Mouse (Mus musculus) ES-Bruce4 (cell line): Measurements from ENCODE around the gene Med10.

Source experiments
- CTCF ChIP-seq: IDR thresholded peaks from one replicate; pipeline ENCODE4 v1.8.1; 2011; ENCODE audit warnings: low read depth, low read length
- EP300 ChIP-seq: IDR thresholded peaks from 2 replicates; pipeline ENCODE4 v1.6.1; 2011; ENCODE audit warnings: low read depth, low read length; ENCODE audit not compliant: insufficient read depth
- POLR2A ChIP-seq: IDR thresholded peaks from one replicate; pipeline ENCODE4 v1.8.1; 2011; ENCODE audit warnings: low read length; ENCODE audit not compliant: insufficient read depth

DNA sequence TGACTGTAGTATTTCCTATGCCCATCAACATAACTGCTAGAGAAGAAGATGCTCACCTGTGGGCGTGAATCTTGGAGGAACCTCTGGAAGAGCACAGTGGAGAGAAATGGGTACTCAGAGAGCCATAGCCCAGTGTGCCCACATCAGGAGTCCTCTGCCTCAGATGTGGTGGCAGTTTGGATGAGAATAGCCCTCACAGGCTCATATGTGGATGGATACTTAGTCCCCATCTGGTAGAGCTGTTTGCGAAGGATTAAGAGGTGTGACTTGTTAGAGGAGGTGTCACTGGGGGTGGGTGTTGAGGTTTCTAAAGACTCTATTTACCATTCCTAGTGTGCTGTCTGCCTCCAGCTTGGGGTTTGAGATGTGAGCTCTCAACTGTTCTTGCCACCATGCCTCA lies 49.3 kb upstream of the Med10 start:
- TF ChIP-seq CTCF (no peak), EP300 (no peak), POLR2A (no peak)
